Mouse (Mus musculus) kidney, adult 9 months (tissue): ENCODE results near the gene Gphn.
A peak's percentile ranks its signal among the peaks of the same experiment; 100 is the strongest.

Source experiments
- DNase-seq: peaks from one replicate; pipeline ENCODE4 v3.0.0; 2022

Gphn gene

DNA sequence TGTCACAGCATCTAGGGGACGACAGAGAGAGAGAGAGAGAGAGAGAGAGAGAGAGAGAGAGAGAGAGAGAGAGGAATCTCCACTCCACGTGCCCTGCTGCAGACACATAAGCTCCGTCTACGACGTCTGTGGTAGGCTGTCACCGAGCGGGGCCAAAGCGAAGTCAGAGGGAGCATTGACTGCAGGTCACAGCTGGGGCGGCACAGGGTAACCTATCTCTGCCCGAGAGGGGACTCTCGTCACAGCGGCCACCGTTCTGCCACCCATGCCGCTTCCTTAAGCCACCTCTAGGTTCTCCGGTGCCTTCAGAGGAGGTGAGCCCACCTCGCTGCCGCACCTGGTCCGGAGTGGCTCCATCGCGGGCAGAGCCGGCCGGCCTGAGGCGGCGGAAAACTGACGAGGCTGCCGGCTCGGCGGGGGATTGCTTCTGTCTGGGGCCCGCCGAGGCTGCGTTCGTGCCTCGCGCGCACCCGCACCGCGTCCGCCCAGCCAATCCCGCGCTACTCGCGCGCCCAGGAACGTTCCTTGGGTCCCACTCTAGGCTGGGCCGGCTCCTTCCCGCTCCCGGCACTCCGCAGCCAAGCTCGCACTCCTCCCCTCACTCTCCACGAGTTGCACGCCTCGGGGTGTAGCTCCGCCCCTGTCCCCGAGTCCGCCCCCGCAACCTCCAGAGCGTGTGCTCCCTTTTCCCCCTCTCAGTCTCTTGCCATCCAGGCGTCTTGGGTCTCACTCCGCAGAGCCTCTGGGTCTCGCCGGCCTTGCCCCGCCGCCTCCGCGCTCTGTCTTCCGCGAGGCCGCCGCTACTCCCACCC is at the start of gene Gphn:
TSS of gene Gphn (plus strand) at position 673 of the 812 bp plus-strand sequence.
- peak; percentile 93 for DNase-seq

DNA sequence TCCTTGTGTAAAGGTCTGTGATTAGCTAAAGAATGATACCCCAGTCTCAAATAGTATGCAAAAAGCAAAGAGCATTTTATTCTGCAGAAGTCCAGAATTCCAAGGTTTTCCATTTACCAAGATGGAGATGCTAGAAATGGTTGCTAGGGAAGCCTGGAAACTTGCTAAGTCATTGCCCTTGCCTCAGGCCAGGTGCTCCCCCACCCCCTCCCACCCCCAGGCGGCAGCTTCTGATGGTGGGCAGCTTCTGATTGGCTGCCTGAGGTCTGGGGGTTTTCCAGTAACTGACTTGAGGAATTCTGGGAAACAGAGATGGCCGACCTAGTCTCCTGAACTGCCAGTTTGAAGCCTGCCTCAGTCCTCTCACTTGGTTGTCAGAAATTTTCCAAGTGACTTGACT is 44.7 kb upstream of the Gphn start:
- no peak for DNase-seq

DNA sequence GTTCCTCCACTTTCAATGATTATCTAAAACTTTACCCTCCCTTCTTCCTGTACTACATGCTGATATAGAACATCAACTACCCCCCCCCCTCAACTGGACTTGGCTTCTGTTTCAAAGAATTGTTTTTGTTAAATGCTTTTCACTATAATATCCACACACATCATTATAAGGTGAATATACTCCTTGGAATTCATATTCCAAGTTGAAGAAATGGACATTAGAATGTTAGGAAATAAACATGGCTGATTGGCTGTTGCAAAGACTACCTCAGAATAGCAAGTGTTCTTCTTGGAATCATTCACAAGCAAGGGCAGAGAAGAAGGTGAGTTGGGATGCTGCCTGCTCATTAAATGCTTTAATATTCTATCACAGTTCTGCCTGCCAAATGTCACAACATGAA is 32.2 kb upstream of the Gphn start, which contains the start of gene Gm6657:
TSS of gene Gm6657 (plus strand) at position 301 of the 400 bp plus-strand sequence.
- no peak for DNase-seq

DNA sequence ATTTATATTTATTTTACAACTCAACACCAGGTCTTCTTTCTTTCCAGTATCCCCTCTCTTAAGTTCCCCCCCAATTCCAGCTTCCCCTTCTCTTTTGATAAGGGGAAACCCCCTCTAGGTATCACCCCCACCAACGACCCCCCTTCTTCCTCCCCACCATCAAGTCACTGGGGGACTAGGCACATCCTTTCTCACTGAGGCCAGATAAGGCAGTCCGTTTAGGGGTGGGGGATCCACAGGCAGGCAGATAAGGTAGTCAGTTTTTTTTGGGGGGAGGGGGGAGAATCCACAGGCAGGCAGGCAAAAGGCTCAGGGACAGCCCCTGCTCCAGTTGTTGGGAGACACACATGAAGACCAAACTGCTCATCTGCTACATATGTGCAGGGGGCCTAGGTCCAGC is 30.8 kb upstream of the Gphn start:
- no peak for DNase-seq

DNA sequence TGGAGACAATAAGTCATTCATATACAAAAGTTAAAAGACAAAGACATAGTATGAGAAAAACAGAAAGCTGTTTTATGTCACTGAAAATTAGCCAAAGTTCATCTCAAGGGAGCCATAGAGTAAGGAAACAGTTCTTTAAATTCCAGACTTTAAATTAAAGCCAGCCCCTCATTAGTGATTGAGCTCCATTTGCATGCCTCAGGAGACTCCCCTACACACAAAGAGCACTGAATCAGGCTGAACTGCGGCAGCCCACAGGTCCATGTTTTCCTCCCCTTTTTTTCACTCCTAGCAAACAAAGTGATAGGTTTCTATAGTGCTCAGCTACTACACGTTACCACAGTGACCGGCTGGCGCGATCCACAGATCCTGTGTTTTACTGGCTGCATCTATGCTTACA is 22.5 kb upstream of the Gphn start:
- DNase-seq: no peak

DNA sequence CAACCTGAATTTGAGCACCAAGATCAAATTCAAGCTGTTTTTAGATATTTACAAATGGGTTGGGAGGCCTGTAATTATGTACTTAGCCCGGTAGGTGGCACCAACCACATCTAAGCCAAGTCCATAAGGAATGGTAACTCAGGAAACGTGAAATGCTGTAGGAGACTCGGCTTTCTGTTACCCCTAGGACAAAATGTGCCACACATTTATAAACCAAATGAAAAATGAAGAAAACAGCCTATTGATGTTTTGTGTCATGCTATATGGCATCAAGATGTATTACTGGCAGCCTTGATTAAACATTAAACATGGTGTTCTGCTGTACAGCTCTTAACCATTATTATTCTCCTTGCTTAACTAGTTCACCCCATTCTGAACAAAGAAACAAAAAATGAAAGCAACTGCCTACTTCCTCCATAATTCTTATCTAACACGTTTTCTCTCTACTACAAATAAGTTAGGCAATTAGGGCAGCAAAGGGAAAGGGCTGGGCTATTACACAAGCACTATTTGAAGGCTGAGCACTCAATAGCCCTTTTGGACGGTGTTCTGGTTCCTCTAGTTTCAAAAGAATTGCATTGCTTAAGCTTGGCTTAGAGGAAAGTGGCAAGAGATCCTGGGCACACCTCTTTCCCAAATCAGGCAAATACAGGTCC is 20.1 kb upstream of the Gphn start:
- peak; percentile 69 for DNase-seq

DNA sequence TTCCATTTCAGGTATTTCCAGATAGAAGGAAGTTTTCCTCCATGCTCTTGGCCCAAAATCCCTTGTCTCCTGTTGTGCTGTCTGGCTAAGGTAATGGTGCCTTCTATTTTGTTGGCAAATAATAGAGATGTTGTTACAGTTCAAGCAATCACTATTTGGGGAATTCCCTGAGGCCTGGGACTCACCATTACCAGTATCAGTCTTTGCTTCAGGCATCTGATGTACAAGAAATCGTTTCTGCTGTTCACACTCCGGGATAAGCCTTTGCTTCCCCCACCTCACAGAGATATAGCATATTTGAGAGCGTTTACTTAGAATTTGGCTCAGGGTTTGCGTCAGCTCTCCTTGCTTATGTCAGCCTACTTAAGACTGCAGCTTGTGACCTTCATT is 19.6 kb upstream of the Gphn start:
- DNase-seq: no peak

DNA sequence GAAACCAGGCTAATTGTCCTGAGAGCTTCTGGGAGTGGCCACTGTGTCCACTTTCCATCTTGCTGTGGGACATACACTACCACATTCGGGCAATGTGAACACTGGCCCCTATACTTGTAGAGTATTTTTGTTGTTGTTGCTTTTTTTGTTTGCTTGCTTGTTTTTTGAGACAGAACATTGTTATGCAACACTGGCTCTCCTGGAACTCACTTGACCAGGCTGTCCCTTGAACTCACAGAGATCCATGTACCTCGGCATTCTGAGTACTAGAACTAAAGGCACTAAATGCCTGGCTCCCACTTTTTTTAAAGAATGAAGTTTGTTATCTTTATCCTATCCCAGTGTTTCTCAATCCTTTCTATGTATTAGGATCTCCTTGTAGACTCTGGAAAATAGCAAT is 16.3 kb upstream of the Gphn start:
- DNase-seq: peak; percentile 34

DNA sequence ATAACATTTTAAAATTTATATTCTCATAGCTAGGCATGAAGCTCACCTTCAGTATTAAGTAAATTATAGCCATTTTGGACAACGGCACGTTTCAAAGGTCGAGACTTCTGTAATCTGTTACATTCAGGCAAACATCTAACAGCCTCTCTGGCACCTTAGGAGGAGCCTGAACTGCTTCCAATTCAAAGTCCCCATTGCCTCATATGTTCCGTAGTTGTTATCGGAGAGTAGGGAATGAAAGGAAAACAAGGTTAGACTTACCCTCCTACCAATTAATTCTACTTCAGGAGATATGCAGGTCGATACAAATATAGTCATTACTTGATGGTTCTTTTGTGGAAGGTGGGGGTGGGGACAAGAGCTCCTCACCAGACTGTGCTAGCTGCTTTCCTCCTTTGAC is 10.7 kb upstream of the Gphn start:
- peak; percentile 47 for DNase-seq

DNA sequence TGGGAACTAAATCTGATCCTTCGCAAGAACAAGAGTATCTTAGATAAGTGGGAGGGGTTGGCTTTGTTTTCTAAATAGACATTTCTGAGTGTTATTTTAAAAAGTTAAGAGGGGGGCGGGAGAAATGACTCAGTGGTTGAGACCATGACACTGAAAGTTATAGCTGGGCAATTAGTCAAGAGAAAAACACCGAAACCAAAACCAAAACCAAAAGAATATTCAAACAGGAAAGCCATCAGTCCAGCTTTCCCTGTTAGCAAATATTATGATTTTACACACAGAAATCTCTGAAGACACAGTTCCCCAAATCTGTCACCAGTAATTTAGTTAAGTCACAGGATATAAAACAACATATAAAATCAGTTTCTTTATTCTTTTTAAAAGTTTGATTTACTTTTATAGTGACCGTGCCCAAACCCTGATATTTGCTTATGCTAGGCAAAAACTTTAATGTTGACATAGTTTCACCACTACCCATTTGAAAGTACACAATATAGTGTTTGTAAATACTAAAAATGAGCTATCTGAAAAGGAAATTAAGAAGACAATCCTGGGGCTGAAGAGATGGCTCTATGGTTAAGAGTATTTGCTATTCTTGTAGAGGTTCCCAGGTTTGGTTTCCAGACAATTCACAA is 6.9 kb upstream of the Gphn start:
- peak; percentile 35 for DNase-seq

DNA sequence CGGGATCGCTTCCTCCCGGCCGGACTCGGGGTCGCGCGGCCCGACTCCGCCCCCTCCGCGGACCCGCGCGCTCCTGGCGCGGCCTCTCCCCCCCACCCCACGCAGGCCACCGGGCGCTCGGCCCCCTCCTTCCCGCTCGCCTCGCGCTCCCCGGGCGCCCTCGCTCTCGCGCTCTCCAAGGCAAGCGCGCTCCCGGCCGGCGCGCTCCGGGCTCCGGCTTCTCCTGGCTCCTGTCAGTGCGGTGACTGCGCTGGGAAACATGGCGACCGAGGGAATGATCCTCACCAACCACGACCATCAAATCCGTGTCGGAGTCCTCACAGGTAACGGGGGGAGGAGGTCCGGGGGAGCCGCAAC is 318 bp downstream of the Gphn start:
- DNase-seq: peak; percentile 82

DNA sequence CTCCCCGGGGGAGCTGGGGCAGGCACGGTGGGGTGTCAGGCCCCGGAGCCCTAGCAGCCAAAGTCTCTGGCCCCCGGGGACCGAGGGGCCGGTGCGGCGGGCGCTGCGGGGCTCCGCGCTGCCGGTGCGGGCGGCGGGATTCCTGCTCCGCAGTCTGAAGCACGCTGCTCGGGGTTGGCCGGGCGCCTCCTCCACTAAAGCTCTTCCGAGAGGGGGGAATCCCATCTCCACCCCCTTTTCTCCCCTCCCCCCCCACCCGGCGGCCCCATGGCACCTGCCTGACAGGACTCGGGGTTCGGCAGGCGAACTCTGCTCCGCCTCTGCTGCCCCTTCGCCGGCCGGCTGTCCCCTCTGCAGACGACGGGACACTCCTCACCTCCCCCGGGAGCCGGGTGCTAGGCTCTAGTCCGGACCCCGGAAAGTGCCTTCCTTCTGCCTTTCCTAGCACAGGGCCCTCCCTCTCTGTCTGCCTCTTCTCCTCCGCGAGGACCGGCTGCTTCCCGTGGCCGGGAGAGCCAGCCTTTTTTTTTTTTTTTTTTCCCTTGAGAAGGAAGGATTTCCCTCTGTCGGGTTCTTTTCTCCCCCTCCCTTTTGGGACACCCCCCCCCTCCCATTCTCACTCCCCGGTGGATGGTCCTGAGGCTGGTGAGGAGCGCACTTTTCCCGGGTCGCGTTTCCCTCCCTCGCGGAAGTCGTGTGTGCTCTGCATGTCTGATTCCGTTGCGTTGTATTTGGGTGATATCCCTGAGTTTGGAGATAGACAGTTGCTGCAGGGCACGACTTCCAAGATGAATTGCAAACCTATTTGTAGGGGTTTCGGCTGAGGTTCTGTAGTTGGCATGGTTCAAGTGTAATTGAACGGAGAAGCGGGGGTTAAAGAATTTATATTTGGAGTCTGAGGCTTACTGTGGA is 1.1 kb downstream of the Gphn start:
- DNase-seq: peak; percentile 54

DNA sequence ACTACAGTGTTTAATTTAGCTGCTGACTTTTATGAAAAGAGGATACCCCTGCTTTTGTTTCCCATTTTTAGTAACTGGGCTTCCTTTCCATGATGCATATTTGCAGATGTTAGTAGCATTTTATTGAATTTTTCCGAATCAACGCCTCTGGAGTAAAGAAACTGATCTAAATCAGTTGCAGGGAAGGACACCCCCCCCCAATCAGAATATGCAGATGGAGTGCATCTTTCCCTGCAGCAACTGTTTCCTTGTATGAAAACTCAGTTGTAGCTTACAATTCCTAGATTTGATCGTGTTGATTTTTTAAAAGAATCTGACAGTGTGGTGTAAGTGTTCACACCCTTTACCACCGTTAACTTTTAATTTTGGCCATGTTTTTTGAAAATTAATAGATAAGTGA is 2.0 kb downstream of the Gphn start:
- no peak for DNase-seq

DNA sequence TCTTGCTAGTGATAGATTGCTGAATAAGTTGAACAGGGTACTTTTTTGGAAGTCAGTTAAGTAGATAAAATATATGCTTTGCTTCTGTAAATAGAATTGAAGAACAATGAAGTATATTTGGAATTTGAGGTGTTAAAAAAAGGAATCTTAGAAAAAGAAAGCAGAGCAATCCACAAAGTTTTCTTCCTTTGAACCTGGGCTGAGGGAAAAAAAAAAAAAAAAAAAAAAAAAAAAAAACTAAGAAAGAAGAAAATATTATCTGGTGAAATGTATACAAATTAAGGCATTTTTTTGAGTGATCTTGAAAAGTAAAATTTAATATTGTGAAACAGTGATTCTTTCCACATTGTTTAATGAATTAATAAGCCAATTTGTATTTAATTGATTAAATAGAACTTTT is 6.4 kb downstream of the Gphn start:
- DNase-seq: no peak

DNA sequence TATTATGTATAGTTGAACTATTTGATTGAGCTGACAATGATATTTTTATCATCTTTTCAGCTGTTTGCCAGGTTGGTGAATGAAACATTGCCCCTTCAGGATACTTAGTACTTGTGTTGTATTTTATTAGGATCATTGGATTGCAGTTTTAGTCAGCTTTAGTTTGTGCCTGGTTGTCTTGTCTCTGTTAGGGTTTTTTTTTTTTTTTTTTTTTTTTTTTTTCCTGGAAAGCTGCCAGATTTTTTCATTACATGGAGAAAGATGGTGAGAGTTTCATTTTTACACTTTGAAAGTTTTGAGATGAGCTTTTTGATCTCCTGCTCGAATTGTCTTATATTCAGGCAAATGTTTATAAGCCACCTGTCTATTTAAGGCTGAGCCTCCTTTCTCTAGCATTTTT is 22.2 kb downstream of the Gphn start:
- no peak for DNase-seq

DNA sequence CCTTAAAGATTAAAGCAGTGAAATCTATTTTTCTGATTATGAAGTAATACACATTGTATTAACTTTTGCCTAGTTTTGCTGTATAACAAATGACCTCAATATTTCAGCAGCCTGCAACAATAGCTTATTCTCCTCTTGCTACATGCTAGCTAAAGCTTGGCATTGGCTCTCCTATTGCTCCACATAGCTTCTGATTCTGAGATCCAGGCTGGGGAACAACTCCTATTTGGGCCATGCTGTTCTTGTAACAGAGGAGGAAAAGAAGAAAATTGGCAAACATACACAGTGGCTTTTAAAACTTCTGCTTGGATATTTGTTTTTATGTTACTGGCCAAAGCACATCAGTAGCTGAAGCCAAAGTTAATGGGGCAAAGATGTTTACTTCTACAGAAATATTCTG is 23.0 kb downstream of the Gphn start:
- no peak for DNase-seq

DNA sequence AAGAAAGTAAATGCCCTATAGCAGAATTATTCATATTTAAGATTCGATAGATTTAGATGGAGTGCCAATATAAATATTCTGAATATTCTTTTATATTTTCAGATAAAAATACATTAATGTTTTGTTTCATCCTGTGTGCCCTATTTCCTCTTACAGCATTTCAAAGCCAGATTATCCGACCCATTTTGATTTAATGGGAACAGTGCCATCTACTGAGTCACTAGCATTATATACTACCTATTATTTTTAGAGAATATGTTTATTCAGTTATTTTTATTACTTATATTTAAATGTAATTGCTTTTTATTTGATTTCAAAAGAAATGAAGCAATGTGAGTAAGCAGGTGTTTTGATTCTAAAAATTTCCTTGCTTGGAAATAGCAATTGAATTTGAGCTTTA is 51.2 kb downstream of the Gphn start:
- no peak for DNase-seq

DNA sequence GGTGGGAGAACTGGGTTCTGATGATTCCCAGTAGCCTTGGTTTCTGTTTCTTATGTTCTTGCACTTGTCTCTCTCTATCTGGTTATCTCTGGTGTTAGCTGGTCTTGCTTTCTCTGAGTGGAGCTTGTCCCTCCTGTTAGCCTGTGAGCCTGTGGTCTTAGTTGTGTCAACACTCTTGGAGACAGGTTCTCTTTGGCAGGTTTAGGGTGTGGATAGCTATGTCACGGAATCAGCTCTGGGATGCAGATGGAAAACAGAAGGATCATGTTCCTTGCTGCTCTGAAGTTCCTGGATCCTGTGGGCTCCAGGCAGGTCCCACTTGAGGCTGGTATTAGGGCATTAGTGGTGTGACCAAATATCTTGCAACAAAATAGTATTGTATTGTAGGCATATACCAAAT is 64.2 kb downstream of the Gphn start:
- DNase-seq: no peak

DNA sequence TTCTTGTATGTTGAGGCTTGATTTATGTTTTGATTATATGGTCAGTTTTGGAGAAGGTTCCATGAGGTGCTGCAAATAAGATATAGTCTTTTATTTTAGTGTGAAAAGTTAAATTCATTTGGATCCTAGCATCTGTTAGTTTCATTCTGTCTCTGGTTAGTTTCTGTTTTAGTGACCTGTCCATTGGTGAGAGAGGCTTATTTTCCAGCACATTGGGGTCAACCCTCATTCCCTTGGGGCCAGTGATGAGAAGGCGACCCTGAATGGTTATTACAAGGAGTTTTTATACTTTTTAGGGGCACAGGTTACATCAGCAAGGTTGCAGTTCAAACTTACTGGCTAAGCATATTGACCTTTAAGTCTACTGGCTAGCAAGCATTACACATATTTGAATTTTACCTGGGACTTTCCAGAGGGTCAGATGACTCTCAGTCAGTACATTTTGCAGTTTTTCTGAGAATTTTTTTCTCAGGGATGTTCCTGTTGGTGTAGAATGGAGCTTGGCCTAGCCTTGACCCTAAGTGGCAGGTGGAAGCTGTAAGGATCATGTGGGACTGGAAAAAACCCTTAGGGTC is 72.7 kb downstream of the Gphn start:
- no peak for DNase-seq

DNA sequence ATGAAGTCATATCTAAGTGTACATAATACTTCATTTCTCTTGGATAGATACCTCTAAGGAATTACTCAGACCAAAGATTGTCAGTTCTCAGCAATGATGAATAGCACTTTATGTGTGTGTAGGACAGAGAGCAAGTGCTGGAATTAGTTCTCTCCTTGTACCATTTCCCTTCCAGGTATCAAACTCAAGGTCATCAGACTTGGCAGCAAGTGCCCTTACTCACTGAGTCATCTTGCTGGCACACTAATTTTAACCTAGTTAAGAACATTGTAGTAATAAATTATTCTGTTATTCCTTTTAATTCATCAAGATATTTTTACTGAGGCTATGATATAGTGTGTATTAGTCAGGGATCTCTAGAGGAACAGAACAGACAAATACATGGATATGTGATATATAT is 88.9 kb downstream of the Gphn start:
- DNase-seq: no peak

DNA sequence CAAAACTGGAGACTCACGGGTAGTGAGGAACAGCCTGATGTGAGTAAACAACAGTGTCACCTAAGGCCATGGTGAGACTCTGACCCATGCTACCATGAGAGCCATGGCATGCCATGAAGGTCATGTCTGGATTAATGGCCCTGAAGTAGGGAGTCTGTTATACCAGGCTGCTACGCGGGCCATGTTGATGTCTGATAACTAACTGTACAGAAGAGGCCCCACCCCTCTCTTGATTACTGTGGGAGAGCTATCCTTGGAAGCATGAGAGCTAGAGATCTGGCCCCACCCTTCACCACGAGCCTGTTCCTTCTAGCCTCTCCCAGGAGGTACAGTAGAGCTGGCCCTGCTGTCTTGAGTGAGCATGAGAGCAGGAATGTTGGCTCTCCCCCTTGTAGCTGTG is 101.8 kb downstream of the Gphn start:
- no peak for DNase-seq

DNA sequence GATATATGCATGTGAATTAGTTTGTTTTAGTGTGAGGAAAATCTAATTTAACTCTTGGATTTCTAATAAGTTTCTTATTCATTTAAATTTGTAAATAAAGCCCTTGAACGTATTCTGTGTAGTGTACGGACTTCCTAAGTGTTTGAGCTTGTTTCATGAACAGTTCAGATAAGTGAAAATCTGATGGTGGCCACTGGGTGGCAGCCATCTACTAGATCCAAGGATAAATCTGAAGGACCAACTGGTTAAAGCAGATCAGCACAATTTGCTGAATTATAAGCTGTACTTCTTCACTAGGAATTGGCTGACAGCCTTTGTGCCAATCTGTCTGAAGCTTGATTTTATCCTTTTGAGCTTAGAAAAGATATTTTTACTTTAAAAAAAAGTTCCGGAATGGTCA is 105.9 kb downstream of the Gphn start:
- DNase-seq: peak; percentile 79

DNA sequence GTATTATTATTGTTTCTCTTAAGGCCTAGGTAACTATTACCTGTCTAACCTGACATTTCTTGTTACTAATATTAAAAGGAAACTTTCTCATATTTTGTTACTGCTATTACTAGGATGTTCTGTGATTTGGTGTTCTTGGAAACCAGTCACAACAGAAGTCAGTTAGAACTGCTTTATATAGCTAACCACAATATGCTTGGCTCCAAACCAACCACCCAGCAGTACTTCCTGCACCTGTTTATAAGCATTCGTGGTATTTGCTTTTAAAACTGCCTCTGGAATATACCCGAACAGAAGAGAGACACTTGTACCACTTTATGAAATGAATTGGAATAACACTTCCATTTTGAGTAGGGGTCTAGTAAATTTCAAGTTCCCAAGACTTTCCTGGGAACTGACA is 130.3 kb downstream of the Gphn start:
- no peak for DNase-seq
